Comparison of ENCODE assay signal across 35 mouse cellular contexts in the genomic region with DNA sequence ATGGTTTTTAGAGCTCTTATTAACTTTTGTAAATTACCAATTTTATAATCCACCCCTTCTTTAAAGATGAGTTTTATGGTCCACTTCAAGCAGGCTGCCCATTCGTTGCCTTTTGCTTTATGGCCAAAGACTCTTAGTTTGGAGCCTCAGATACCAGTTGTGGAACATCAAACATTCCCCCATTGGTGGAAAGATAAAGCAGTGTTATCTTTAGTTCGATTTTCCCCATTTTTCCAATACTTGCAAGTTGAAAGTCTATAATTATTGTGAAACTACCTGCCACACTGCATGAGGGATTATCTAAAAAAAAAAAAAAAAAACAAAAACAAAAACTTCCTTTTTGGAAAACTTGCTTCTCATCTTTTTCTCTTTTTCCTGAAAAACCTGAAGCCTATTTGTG. TPM values are rescaled to one million over a fixed set of nuclear protein-coding genes. Genes with fewer than 3 reads are reported as not detected.
"Had no signal": no experiment of that assay in that cellular context is flagged by ENCODE, and none has a peak within 500 bp of the region (broad histone marks: within the 10 kb centered on the region; RNA-seq: fewer than 3 reads in every experiment).

No protein-coding gene starts in this region.

- H3K27ac ChIP-seq: gastrocnemius, adult 2 months; heart, embryonic 10.5 days; hindbrain, embryonic 10.5 days; hindbrain, embryonic 12.5 days; hindbrain, embryonic 14.5 days; intestine, embryonic 15.5 days; layer of hippocampus, adult 2 months; left cerebral cortex, adult 2 months; limb, embryonic 10.5 days; limb, embryonic 12.5 days; liver, embryonic 14.5 days had no signal

- H3K36me3 ChIP-seq: heart, embryonic 10.5 days; heart, embryonic 12.5 days; hindbrain, embryonic 10.5 days; hindbrain, embryonic 12.5 days; intestine, embryonic 15.5 days; limb, embryonic 10.5 days; limb, embryonic 12.5 days had no signal

- DNase-seq: gastrocnemius, adult 2 months; gastrocnemius, postnatal 10 days; gastrocnemius, postnatal 25 days; heart, postnatal 10 days; heart, postnatal 4 days; kidney, adult 18-20 months; kidney, adult 8-10 months; kidney, postnatal 10 days; kidney, postnatal 25 days; kidney, postnatal 4 days had no signal

- H3K27me3 ChIP-seq: heart, embryonic 12.5 days; hindbrain, embryonic 12.5 days; intestine, embryonic 15.5 days; limb, embryonic 12.5 days had no signal

- H3K4me2 ChIP-seq: heart, embryonic 12.5 days; hindbrain, embryonic 12.5 days; hindbrain, embryonic 14.5 days; intestine, embryonic 15.5 days; limb, embryonic 12.5 days; liver, embryonic 11.5 days had no signal

- H3K9ac ChIP-seq: heart, embryonic 12.5 days; hindbrain, embryonic 12.5 days; hindbrain, embryonic 14.5 days; intestine, embryonic 15.5 days; limb, embryonic 12.5 days; liver, embryonic 14.5 days had no signal

- H3K4me3 ChIP-seq: gastrocnemius, adult 2 months; heart, embryonic 10.5 days; heart, embryonic 12.5 days; hindbrain, embryonic 10.5 days; hindbrain, embryonic 12.5 days; intestine, embryonic 15.5 days; layer of hippocampus, adult 2 months; left cerebral cortex, adult 2 months; limb, embryonic 10.5 days; limb, embryonic 12.5 days had no signal

- H3K4me1 ChIP-seq: heart, embryonic 10.5 days; hindbrain, embryonic 10.5 days; hindbrain, embryonic 12.5 days; intestine, embryonic 15.5 days; limb, embryonic 10.5 days; limb, embryonic 12.5 days had no signal

- ATAC-seq: hindbrain, embryonic 16.5 days; inflammation-experienced regulatory T-cells, adult 6 months; intestine, embryonic 15.5 days; intestine, postnatal 0 days had no signal

- H3K9me3 ChIP-seq: heart, embryonic 10.5 days; heart, embryonic 12.5 days; hindbrain, embryonic 10.5 days; hindbrain, embryonic 12.5 days; intestine, embryonic 15.5 days; limb, embryonic 10.5 days; limb, embryonic 12.5 days had no signal

RNA-seq across cellular contexts. Expression of a gene that starts 20.0 kb away (rescaled TPM):
- total RNA-seq: gastrocnemius, adult 2 months; gastrocnemius, postnatal 10 days; gastrocnemius, postnatal 25 days; gastrocnemius, postnatal 4 days; granulocyte monocyte progenitor cell, adult 5-6 weeks; heart, adult 8-10 months; heart, postnatal 10 days; heart, postnatal 25 days; heart, postnatal 4 days; layer of hippocampus, adult 2 months; layer of hippocampus, postnatal 10 days; layer of hippocampus, postnatal 25 days; left cerebral cortex, adult 2 months had no signal
- polyA plus RNA-seq: heart, embryonic 12.5 days; heart, embryonic 14.5 days; hindbrain, embryonic 14.5 days; inflammation-experienced regulatory T-cells, adult 6 months; intestine, postnatal 0 days; kidney, embryonic 14.5 days; kidney, embryonic 16.5 days; limb, embryonic 14.5 days; liver, embryonic 11.5 days had no signal
